Comparison of ENCODE assay signal across 13 mouse cellular contexts in genomic region chr8:87305001-87305400, GRCm38 (mm10).
DNase-seq lines count a peak whose midpoint lies in the region.
"Had no signal": no experiment of that assay in that cellular context is flagged by ENCODE, and none has a peak within 500 bp of the region (broad histone marks: within the 10 kb centered on the region; RNA-seq: fewer than 3 reads in every experiment).

No protein-coding gene starts in this region.

- DNase-seq in adrenal gland, adult (ENCODE audit: inconsistent age in 2 of 2, low spot score in 1 of 2): peak; percentile 54 to 72
- DNase-seq in adrenal gland, postnatal 4 days (ENCODE audit: low spot score in 2 of 2): no peak
- peak; percentile 45 for DNase-seq in adrenal gland, adult 8-10 months
- DNase-seq in adrenal gland, postnatal 14 days: peak; percentile 29
- peak; percentile 22 to 36 for DNase-seq in adrenal gland, postnatal 36 days
- no peak for DNase-seq in spleen, postnatal 10 days (ENCODE audit: low spot score in 2 of 2)
- DNase-seq in lung, postnatal 36 days: no peak
- DNase-seq: B cell, adult 2 months; cerebellum, adult 11 months; cerebellum, adult 2 months; cerebellum, adult 9-10 months; cerebellum, postnatal 10 days; cerebellum, postnatal 25 days had no signal

Comparison
In these comparisons a context has a peak if more than half of its experiments do, and no peak if none do; other contexts are left out.
1. DNase-seq: peak in adrenal gland, adult (2 of 2), adrenal gland, adult 8-10 months (single experiment), adrenal gland, postnatal 14 days (single experiment) and adrenal gland, postnatal 36 days (2 of 2); none in adrenal gland, postnatal 4 days (0 of 2), spleen, postnatal 10 days (0 of 2) and lung, postnatal 36 days (single experiment).